Mouse (Mus musculus) embryo, embryonic 10.5 days (tissue): ENCODE measurements around the gene Gm49398.

Source experiments
- DNase-seq: peaks from one replicate; pipeline ENCODE4 v3.0.0-alpha.2; 2015; ENCODE audit warnings: low spot score

Gene Gm49398

DNA sequence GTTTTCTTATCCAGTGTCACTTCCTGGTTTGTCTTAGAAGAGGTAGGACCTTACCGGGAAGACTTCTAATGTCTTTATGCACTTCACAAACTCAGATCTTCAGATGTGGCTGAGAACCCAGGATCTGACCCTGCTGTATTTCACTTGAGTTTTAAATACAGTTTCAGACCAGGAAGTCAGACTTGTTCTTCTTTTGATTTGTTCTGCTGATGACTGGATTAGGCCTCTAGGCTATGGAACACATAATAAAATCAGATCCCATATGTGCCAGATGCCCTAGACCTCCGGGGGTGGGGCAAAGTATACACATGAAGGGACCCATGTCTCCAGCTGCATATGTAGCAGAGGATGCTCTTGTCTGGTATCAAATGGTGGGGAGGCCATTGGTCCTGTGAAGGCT, at the start of gene Gm49398:
Gene Gm49398 (minus strand): TSS at position 101 of the 400 bp plus-strand sequence.
- DNase-seq, result no peak

DNA sequence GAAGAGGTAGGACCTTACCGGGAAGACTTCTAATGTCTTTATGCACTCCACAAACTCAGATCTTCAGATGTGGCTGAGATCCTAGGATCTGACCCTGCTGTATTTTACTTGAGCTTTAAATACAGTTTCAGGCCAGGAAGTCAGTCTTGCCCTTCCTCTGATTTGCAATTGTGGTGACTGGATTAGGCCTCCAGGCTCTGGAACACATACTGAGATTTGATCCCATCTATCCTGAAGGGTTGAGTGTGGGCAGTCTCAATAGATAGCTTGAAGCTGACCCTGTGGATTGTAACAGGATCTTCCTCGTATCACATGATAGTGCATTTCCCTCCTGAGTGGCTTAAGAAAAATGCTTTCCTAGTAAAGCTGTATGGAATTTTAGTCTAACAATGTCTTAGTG, 33.4 kb downstream of the Gm49398 start, which contains the start of gene Cts8:
Gene Cts8 (minus strand): TSS at position 101 of the 400 bp plus-strand sequence.
- DNase-seq, result no peak

GRCm38 (mm10) chr13:61241076-61241947, 47.3 kb downstream of the Gm49398 start:
- peak; percentile 68 for DNase-seq

DNA sequence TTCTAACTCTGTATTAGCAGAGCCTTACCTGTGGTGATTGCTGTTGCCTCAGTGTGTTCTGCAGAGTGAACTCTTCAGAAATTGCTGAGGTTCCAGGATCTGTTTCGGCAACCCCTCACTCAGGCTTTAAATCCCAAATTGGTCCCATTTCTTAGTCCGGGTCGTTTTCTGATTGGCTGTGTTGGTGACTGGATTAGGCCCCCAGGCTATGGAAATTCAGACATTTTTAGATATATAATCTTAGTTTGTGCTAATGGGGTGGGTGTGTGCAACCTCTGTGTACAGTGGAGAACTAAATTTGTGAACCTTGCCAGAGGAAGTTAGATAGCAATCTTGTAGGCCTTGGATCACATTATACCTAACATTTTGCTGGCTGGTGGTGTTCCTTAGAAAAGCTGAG, 85.3 kb downstream of the Gm49398 start, which contains the start of gene Cts6:
Gene Cts6 (minus strand): TSS at position 101 of the 400 bp plus-strand sequence.
- no peak for DNase-seq
